Mouse (Mus musculus) intestine, postnatal 0 days (tissue): Measurements from ENCODE around the gene Lpp. TPM values are rescaled to one million over a fixed set of nuclear protein-coding genes. Genes with fewer than 3 reads are reported as not detected.

Experiments
- ATAC-seq: fragments of 200-750 bp; cut with Nextera tagmentation; 2 replicates; pipeline ENCODE4 v1.8.0; 2017; ENCODE audit warnings: mild to moderate bottlenecking, moderate TSS enrichment, moderate library complexity
- H3K27ac ChIP-seq: fragments of 300-500 bp; sonication (generic); 2 replicates; pipeline ENCODE4 v1.5.1; 2014; ENCODE audit warnings: mild to moderate bottlenecking, low read depth, low read length, moderate library complexity
- H3K27me3 ChIP-seq: fragments of 300-500 bp; sonication (generic); replicated peaks from 2 replicates; pipeline ENCODE4 v1.6.1; 2014; ENCODE audit warnings: low read length, mixed read lengths; ENCODE audit not compliant: control insufficient read depth, insufficient read depth
- H3K36me3 ChIP-seq: fragments of 300-500 bp; sonication (generic); 2 replicates; pipeline ENCODE4 v1.6.1; 2014; ENCODE audit warnings: mild to moderate bottlenecking, moderate library complexity; ENCODE audit not compliant: control insufficient read depth, insufficient read depth
- H3K4me1 ChIP-seq: fragments of 300-500 bp; sonication (generic); replicated peaks from 2 replicates; pipeline ENCODE4 v1.6.1; 2014; ENCODE audit warnings: antibody characterized with exemption, low read length, mixed read lengths; ENCODE audit not compliant: control insufficient read depth, insufficient read depth
- H3K4me2 ChIP-seq: fragments of 300-500 bp; sonication (generic); replicated peaks from 2 replicates; pipeline ENCODE4 v1.6.1; 2014; ENCODE audit warnings: low read depth, mild to moderate bottlenecking, moderate library complexity
- H3K4me3 ChIP-seq: fragments of 300-500 bp; sonication (generic); 2 replicates; pipeline ENCODE4 v1.5.1; 2014; ENCODE audit warnings: low read depth, low read length
- H3K9ac ChIP-seq: fragments of 300-500 bp; sonication (generic); 2 replicates; pipeline ENCODE4 v1.6.1; 2014; ENCODE audit warnings: mild to moderate bottlenecking, low read depth, low read length
- H3K9me3 ChIP-seq: fragments of 300-500 bp; sonication (generic); 2 replicates; pipeline ENCODE4 v1.6.1; 2016; ENCODE audit warnings: mixed run types; ENCODE audit not compliant: control insufficient read depth
- CTCF ChIP-seq: sonication (generic); IDR thresholded peaks from 2 replicates; pipeline ENCODE4 v1.5.1; 2016; ENCODE audit warnings: low read depth, mild to moderate bottlenecking, control low read depth, antibody characterized with exemption, moderate library complexity
- WGBS: fragments of 180-500 bp; shearing (Covaris S2); extraction: QIAGEN DNeasy Blood & Tissue Kit; methylation state at CpG from one replicate; pipeline ENCODE4 v1.1.7; 2014; 5-methylcytosine and 5-hydroxymethylcytosine counted together
- polyA plus RNA-seq: library from polyadenylated mRNA; unstranded; fragments of >200 nt; fragmentation: Nextera tagmentation; extraction: Ambion mirVana; gene quantifications from 2 replicates; pipeline ENCODE4 v1.2.1, GENCODE M21; 2015

Lpp gene
- polyA plus RNA-seq, 1 experiment from 2014 or later, result 32.8 TPM

- Histone ChIP-seq H3K27me3 (no peaks in the 10 kb centered on the region), H3K4me2 (no peak overlapping the region), H3K27ac (no peak overlapping the region), H3K9me3 (no peaks in the 10 kb centered on the region), H3K4me3 (no peak overlapping the region), H3K9ac (no peak overlapping the region), H3K36me3 (0 out of 2 replicates have a peak, but pooled peaks cover 4% of the 10 kb centered on the region), H3K4me1 (peaks cover 21% of the 10 kb centered on the region)
- TF ChIP-seq CTCF, result no peak
- WGBS, result 39% methylated on average over 1 of the region's 1 CpGs
- no peak for ATAC-seq
Measured at GRCm38 (mm10) chr16:24470601-24471000, 77.3 kb downstream of the Lpp start.

DNA sequence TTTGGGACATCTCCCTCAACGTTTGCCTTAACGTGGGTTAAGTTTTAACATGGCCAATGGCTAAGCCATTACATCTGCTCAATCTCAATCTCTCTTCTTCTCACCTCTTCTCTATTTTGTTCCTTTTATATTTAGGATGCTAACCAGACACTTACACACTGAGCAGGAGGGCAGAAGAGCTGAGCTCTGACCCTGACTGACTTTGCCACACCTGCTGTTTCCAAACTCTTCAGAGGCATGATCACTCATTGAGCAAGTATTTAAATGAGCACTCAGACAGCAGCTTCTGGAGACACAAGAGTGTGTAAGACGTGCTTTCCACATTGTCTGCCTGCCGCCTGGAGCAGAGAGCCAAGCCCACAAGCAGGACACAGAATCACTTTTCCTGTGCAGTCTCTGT lies 77.7 kb downstream of the Lpp start:
- no peak for TF ChIP-seq CTCF
- H3K4me2 ChIP-seq, result no peak overlapping the region
- H3K9ac ChIP-seq, result no peak overlapping the region
- H3K27me3 ChIP-seq, result no peaks in the 10 kb centered on the region
- H3K4me1 ChIP-seq, result peaks cover 21% of the 10 kb centered on the region
- no peak for ATAC-seq
- H3K27ac ChIP-seq, result no peak overlapping the region; the same call in 1 of the 2 replicates
- WGBS, result 53% methylated on average over 4 of the region's 4 CpGs
- H3K4me3 ChIP-seq, result no peak overlapping the region
- H3K9me3 ChIP-seq, result no peaks in the 10 kb centered on the region
- 0 out of 2 replicates have a peak, but pooled peaks cover 4% of the 10 kb centered on the region for H3K36me3 ChIP-seq

GRCm38 (mm10) chr16:24471801-24472200 lies 78.5 kb downstream of the Lpp start:
- H3K9ac ChIP-seq, result no peak overlapping the region
- no peak overlapping the region for H3K4me2 ChIP-seq
- peaks cover 23% of the 10 kb centered on the region for H3K4me1 ChIP-seq
- whole genome bisulfite sequencing, result 82% methylated on average over 1 of the region's 1 CpGs
- H3K27ac ChIP-seq, result no peak overlapping the region
- no peak overlapping the region for H3K4me3 ChIP-seq
- no peaks in the 10 kb centered on the region for H3K27me3 ChIP-seq
- no peaks in the 10 kb centered on the region for H3K9me3 ChIP-seq
- ATAC-seq, result no peak
- no peak for TF ChIP-seq CTCF
- H3K36me3 ChIP-seq, result 0 out of 2 replicates have a peak, but pooled peaks cover 4% of the 10 kb centered on the region

- H3K27me3 ChIP-seq, result no peaks in the 10 kb centered on the region
- H3K9me3 ChIP-seq, result no peaks in the 10 kb centered on the region
- no peak overlapping the region for H3K4me3 ChIP-seq
- no peak overlapping the region for H3K27ac ChIP-seq
- 0 out of 2 replicates have a peak, but pooled peaks cover 4% of the 10 kb centered on the region for H3K36me3 ChIP-seq
- no peak overlapping the region for H3K9ac ChIP-seq
- peaks cover 21% of the 10 kb centered on the region for H3K4me1 ChIP-seq
- TF ChIP-seq CTCF, result no peak
- no peak for ATAC-seq
- no peak overlapping the region for H3K4me2 ChIP-seq
- WGBS, result 46% methylated on average over 3 of the region's 3 CpGs
Measured at GRCm38 (mm10) chr16:24473966-24474365, 80.7 kb downstream of the Lpp start.

- peaks cover 18% of the 10 kb centered on the region for H3K4me1 ChIP-seq
- H3K4me2 ChIP-seq, result no peak overlapping the region
- no peaks in the 10 kb centered on the region for H3K9me3 ChIP-seq
- WGBS, result 38% methylated on average over 6 of the region's 6 CpGs
- no peak overlapping the region for H3K9ac ChIP-seq
- no peak for TF ChIP-seq CTCF
- H3K36me3 ChIP-seq, result 0 out of 2 replicates have a peak, but pooled peaks cover 4% of the 10 kb centered on the region
- no peaks in the 10 kb centered on the region for H3K27me3 ChIP-seq
- H3K27ac ChIP-seq, result no peak overlapping the region
- no peak for ATAC-seq
- H3K4me3 ChIP-seq, result no peak overlapping the region
Measured at GRCm38 (mm10) chr16:24474781-24475180, 81.5 kb downstream of the Lpp start.

DNA sequence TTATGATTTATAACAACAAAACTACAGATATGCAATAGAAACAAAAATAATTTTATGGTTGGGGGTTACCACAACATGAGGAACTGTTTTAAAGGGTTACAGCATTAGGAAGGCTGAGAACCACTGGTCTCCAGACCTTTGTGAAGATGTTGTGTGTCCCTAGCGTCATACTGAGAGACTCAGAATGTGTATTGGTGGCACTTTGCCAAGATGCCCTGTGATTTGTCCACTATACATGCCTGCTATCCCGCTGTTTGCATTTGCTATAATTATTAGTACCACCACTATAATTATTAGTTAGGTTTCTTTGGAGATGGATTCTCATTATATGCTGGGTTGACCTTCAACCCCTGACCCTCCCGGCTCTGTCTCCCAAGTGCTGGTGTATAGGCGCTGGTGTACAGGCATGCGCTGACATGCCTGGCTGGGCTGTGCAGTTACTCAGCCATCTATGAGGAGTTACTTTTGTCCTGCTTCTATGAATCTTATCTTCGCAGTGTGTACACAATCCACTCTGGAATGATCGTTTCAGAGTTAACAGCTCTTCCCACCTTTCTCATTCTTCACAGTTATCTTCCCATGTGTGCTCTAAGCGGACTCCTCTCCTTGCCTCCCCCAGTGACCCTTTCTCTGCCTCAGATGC lies 82.1 kb downstream of the Lpp start:
- no peaks in the 10 kb centered on the region for H3K9me3 ChIP-seq
- no peak for TF ChIP-seq CTCF
- WGBS, result 35% methylated on average over 8 of the region's 8 CpGs
- peaks cover 18% of the 10 kb centered on the region for H3K4me1 ChIP-seq
- H3K36me3 ChIP-seq, result 0 out of 2 replicates have a peak, but pooled peaks cover 4% of the 10 kb centered on the region
- no peak overlapping the region for H3K4me3 ChIP-seq
- H3K4me2 ChIP-seq, result no peak overlapping the region
- no peaks in the 10 kb centered on the region for H3K27me3 ChIP-seq
- peak overlapping the region; percentile 15; the same call in 1 of the 2 replicates for H3K27ac ChIP-seq
- ATAC-seq, result 0 out of 2 replicates have a peak, but pooled peaks have one; percentile 26
- H3K9ac ChIP-seq, result no peak overlapping the region
